Mouse (Mus musculus) stomach, embryonic 15.5 days (tissue): ENCODE data around the gene Zfp777. TPM values are rescaled to one million over a fixed set of nuclear protein-coding genes. Genes with fewer than 3 reads are reported as not detected.
A peak's percentile ranks its signal among the peaks of the same experiment; 100 is the strongest.

Experiments
- ATAC-seq: fragments of 200-750 bp; cut with Nextera tagmentation; 2 replicates; pipeline ENCODE4 v1.8.0; 2017; ENCODE audit warnings: low read depth, moderate number of reproducible peaks, moderate TSS enrichment; ENCODE audit not compliant: insufficient read depth, low FRiP score
- H3K27ac ChIP-seq: fragments of 300-500 bp; sonication (generic); 2 replicates; pipeline ENCODE4 v1.5.1; 2015; ENCODE audit warnings: mild to moderate bottlenecking, inconsistent platforms
- H3K27me3 ChIP-seq: fragments of 300-500 bp; sonication (generic); replicated peaks from 2 replicates; pipeline ENCODE4 v1.6.1; 2015; ENCODE audit warnings: inconsistent platforms
- H3K36me3 ChIP-seq: fragments of 300-500 bp; sonication (generic); 2 replicates; pipeline ENCODE4 v1.6.1; 2015; ENCODE audit warnings: inconsistent platforms
- H3K4me1 ChIP-seq: fragments of 300-500 bp; sonication (generic); 2 replicates; pipeline ENCODE4 v1.6.1; 2015; ENCODE audit warnings: inconsistent platforms
- H3K4me2 ChIP-seq: fragments of 300-500 bp; sonication (generic); 2 replicates; pipeline ENCODE4 v1.6.1; 2015; ENCODE audit warnings: mild to moderate bottlenecking, inconsistent platforms
- H3K4me3 ChIP-seq: fragments of 300-500 bp; sonication (generic); replicated peaks from 2 replicates; pipeline ENCODE4 v1.5.1; 2015; ENCODE audit warnings: inconsistent platforms
- H3K9ac ChIP-seq: fragments of 300-500 bp; sonication (generic); 2 replicates; pipeline ENCODE4 v1.6.1; 2015; ENCODE audit warnings: inconsistent platforms
- H3K9me3 ChIP-seq: fragments of 300-500 bp; sonication (generic); 2 replicates; pipeline ENCODE4 v1.6.1; 2016; ENCODE audit warnings: inconsistent platforms
- WGBS: fragments of 180-500 bp; shearing (Covaris S2); methylation state at CpG from one replicate; pipeline ENCODE4 v1.1.7; 2015; 5-methylcytosine and 5-hydroxymethylcytosine counted together
- polyA plus RNA-seq: library from polyadenylated mRNA; unstranded; fragments of >200 nt; fragmentation: Nextera tagmentation; extraction: Ambion mirVana; gene quantifications from 2 replicates; pipeline ENCODE4 v1.2.1, GENCODE M21; 2015

The Zfp777 gene
- polyA plus RNA-seq, 1 experiment from 2014 or later = 6.8 TPM

DNA sequence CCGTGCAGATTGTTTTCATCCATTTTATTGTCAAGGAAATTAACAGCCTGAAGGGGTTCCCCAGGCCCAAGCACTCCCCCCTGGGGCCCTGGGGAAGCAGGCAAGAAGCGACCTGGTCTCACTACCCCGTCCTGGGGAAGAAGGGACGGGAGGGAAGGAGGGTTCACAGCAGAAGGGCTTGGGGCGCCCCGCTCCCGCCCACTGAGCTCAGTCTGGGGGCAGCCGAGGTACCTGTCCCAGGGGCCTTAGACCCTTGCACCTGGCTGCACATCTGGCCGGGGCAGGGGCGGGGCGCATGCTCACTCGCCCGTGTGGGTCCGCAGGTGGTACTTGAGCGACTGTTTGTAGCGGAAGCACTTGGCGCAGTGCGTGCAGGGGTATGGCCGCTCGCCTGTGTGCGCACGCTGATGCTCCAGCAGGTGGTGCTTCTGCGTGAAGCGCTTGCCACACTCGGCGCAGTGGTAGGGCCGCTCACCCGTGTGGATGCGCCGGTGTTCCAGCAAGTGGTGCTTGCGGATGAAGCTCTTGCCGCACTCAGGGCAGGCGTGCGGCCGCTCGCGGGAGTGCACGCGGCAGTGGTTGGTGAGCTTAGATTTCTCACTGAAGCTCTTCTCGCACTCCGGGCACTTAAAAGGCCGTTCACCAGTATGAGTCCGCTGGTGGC, 24.2 kb downstream of the Zfp777 start:
- Histone ChIP-seq H3K9me3 (0 out of 2 replicates have a peak, but pooled peaks cover 3% of the 10 kb centered on the region), H3K9ac (no peak overlapping the region), H3K4me3 (no peak overlapping the region), H3K36me3 (peaks cover 65% of the 10 kb centered on the region), H3K4me2 (no peak overlapping the region), H3K27me3 (no peaks in the 10 kb centered on the region), H3K27ac (no peak overlapping the region), H3K4me1 (no peaks in the 10 kb centered on the region)
- no peak; the same call in 1 of the 2 replicates for ATAC-seq
- 87% methylated on average over 43 of the region's 43 CpGs for WGBS

DNA sequence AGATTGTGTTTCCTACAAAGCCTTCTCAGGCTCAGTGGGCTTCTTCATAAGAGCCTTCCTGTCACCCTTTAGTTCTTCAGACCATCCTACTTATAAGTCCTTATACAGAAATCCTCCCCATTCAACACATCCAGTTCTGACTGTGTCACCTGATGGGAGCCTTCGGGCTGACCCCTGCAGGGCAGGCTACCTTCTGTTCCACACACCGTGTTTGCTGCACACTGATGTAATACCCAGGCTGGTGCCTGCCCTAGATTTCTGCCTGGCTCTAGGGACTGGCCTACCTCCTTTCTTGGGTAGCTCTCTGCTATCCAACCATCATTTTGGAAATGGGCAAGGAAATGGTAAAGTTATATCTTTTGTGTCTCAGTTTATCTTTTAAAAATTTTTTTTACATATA, 26.0 kb downstream of the Zfp777 start:
- no peak overlapping the region for H3K27ac ChIP-seq
- no peaks in the 10 kb centered on the region for H3K4me1 ChIP-seq
- H3K36me3 ChIP-seq = peaks cover 52% of the 10 kb centered on the region
- H3K27me3 ChIP-seq = no peaks in the 10 kb centered on the region
- no peak overlapping the region for H3K4me2 ChIP-seq
- no peak overlapping the region for H3K4me3 ChIP-seq
- no peak for ATAC-seq
- WGBS = 84% methylated on average over 2 of the region's 2 CpGs
- H3K9me3 ChIP-seq = 0 out of 2 replicates have a peak, but pooled peaks cover 3% of the 10 kb centered on the region
- no peak overlapping the region for H3K9ac ChIP-seq

DNA sequence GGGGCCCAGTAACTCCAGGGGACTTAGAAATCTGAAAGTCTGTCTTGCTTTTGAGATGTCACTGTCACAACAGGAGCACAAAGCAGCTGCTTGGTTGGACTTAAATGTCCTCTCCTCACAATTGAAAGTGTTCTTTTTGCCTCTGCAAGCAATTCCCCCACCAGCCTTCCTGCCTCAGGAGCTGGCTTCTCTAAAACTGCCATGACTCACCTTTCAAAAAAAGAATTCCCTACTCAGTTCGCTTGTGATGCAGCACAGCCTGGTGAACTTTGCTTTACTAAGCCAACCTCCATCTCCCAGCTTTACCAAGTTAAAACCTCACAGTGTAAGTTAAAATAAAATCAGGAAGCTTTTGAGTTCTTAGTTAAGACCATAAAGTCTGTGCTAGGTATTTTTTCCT, 27.0 kb downstream of the Zfp777 start:
- Histone ChIP-seq H3K4me1 (no peaks in the 10 kb centered on the region), H3K36me3 (peaks cover 43% of the 10 kb centered on the region)
- WGBS = 61% methylated on average over 1 of the region's 1 CpGs

DNA sequence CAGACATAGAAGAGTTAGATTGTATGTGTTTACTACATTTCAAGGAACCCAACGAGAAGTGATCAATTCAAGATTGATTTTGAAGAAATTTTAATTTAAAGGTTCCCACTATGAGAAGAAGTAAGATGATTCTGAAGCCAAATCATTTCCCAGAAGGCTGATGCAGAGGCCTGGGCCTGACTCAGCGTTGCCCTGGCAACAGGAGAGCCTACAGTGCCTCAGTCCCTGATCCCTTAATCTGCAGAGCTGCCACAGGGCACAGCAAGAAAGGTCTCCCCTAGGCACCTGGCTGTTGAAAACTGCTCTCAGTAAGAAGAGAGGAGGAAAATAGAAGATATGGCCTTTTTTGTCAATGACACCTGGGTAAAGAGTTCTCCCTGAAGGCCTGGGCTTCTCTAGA, 28.7 kb downstream of the Zfp777 start:
- ATAC-seq = no peak
- Histone ChIP-seq H3K4me1 (no peaks in the 10 kb centered on the region), H3K36me3 (peaks cover 28% of the 10 kb centered on the region), H3K4me2 (no peak overlapping the region), H3K9ac (no peak overlapping the region), H3K27ac (no peak overlapping the region), H3K4me3 (no peak overlapping the region), H3K27me3 (no peaks in the 10 kb centered on the region), H3K9me3 (0 out of 2 replicates have a peak, but pooled peaks cover 1% of the 10 kb centered on the region)
- 77% methylated on average over 2 of the region's 2 CpGs for WGBS

More for the DNA sequence above, 27.0 kb downstream of the Zfp777 start:
- ATAC-seq = no peak
- Histone ChIP-seq H3K27ac (no peak overlapping the region), H3K9ac (no peak overlapping the region), H3K4me2 (no peak overlapping the region), H3K9me3 (0 out of 2 replicates have a peak, but pooled peaks cover 3% of the 10 kb centered on the region), H3K27me3 (no peaks in the 10 kb centered on the region), H3K4me3 (no peak overlapping the region)

DNA sequence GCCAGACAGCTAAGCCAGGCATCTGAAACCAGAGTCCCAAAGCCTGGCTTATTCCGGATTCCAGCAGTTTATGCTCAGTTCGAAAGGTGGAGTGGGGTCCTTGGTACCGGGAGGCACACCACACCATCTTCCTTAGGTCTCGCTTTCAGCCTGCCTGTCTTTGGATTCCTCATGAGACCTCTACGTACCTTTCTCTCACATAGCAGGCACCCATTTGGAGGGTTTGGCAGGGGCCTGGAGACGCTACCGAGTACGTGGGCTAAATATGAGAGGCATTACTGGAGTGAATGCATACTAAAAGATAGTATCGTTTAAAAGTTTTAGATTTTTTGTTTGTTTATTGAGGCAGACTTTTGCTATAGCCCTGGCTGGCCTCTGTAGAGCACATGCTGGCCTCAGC, 31.9 kb downstream of the Zfp777 start:
- no peaks in the 10 kb centered on the region for H3K4me1 ChIP-seq
- H3K36me3 ChIP-seq = 0 out of 2 replicates have a peak, but pooled peaks cover 2% of the 10 kb centered on the region
- ATAC-seq = no peak
- no peak overlapping the region for H3K9ac ChIP-seq
- H3K4me2 ChIP-seq = no peak overlapping the region; the same call in 1 of the 2 replicates
- H3K4me3 ChIP-seq = no peak overlapping the region
- H3K27ac ChIP-seq = peak overlapping the region; percentile 79
- no peaks in the 10 kb centered on the region for H3K27me3 ChIP-seq
- no peaks in the 10 kb centered on the region for H3K9me3 ChIP-seq
- WGBS = 93% methylated on average over 9 of the region's 9 CpGs

DNA sequence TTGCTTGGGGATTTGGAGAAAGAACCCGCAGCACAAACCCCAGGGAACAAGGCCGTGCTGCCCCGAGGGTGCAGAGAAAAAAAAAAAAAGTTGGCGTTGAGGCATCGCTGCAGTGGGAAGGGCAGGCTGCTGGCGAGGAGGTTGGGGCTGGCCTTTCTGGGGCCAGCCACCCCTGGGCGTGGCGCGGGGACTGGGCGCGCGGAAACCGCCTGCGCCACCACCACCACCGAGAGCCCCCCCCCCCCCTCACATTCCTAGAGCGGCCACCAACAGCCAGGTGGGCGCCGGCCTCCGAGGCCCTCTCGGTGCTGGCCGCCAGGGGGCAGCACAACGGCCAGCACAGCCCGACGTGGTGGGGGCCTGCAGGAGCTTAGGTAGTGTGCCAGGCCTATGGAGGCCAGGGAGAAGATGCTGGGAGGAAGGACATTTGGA, 32.6 kb downstream of the Zfp777 start:
- peak; percentile 93 for ATAC-seq
- Histone ChIP-seq H3K9me3 (no peaks in the 10 kb centered on the region), H3K27ac (peak overlapping the region; percentile 79), H3K4me1 (no peaks in the 10 kb centered on the region), H3K27me3 (no peaks in the 10 kb centered on the region), H3K36me3 (0 out of 2 replicates have a peak, but pooled peaks cover 2% of the 10 kb centered on the region), H3K4me3 (peak overlapping the region; percentile 35), H3K4me2 (peak overlapping the region; percentile 61), H3K9ac (no peak overlapping the region)
- under 1% methylated on average over 23 of the region's 24 CpGs for WGBS

DNA sequence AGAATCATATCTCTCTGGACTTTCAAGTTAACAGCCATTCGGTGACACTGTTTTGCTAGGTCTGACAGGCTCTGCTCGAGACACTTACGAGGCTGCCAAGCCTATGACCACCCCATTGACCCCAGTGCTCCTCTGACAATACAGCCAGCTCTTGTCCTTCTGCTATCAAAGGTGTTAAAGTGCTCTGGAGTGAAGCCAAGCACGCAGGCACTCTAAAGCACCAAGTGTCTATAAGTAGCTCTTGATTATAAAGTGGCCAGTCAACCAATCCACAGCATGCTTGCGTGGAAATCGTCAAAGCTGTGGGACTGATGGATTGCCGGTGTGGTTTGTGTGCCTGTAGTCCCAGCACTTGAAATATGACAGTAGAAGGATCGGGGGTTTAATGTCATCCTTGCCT, 38.0 kb downstream of the Zfp777 start:
- Histone ChIP-seq H3K27ac (no peak overlapping the region), H3K27me3 (no peaks in the 10 kb centered on the region), H3K4me1 (no peaks in the 10 kb centered on the region), H3K4me3 (no peak overlapping the region), H3K9ac (no peak overlapping the region), H3K4me2 (no peak overlapping the region), H3K9me3 (no peaks in the 10 kb centered on the region), H3K36me3 (no peaks in the 10 kb centered on the region)
- WGBS = 51% methylated on average over 8 of the region's 8 CpGs
- no peak for ATAC-seq

DNA sequence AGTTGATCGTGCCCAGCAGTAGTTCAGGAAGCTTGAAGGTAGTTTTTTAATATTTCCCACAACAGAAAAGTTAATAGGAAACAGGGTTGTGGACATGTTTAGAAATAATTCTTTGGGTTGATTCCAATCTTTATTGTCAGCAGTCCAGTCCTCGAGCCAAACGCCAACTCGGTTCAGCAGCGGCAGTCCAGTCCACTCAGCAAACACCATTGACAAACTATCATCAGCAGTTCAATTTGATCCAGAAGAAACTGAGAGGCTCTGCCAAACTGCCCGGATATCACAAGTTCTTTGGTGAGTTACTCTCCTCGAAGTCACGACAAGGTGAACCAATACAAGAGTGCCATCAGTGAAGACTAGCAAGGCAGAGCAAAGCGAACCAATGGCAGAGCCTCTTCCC, 53.0 kb downstream of the Zfp777 start:
- Histone ChIP-seq H3K9ac (no peak overlapping the region), H3K27me3 (no peaks in the 10 kb centered on the region), H3K4me1 (no peaks in the 10 kb centered on the region), H3K9me3 (no peaks in the 10 kb centered on the region), H3K27ac (no peak overlapping the region), H3K4me2 (no peak overlapping the region), H3K4me3 (no peak overlapping the region), H3K36me3 (no peaks in the 10 kb centered on the region)
- 85% methylated on average over 9 of the region's 9 CpGs for WGBS
- no peak for ATAC-seq

DNA sequence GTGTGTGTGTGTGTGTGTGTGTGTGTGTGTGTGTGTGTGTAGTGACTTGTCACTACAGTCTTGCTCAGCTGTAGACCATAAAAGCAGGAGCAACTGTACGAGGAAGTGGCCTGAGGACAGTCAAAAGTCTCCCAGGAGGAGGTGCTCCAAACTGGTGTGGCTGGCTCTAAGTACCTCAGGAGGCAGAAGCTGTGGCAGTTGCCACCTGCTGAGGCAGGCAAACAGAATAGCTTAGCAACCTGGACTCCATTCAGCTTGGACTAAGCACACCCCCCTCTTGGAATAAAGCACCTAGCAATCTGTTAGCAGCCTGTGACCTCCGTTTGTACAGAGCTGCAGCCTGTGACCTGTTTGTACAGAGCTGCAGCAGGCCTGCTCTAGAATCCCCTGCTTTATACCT, 64.8 kb downstream of the Zfp777 start:
- ATAC-seq = peak; percentile 22; the same call in 1 of the 2 replicates
- no peak overlapping the region for H3K4me3 ChIP-seq
- H3K4me2 ChIP-seq = no peak overlapping the region
- H3K9ac ChIP-seq = no peak overlapping the region
- no peaks in the 10 kb centered on the region for H3K9me3 ChIP-seq
- no peaks in the 10 kb centered on the region for H3K36me3 ChIP-seq
- H3K27me3 ChIP-seq = no peaks in the 10 kb centered on the region
- H3K4me1 ChIP-seq = no peaks in the 10 kb centered on the region
- no peak overlapping the region for H3K27ac ChIP-seq
- WGBS = 15% methylated on average over 2 of the region's 2 CpGs

DNA sequence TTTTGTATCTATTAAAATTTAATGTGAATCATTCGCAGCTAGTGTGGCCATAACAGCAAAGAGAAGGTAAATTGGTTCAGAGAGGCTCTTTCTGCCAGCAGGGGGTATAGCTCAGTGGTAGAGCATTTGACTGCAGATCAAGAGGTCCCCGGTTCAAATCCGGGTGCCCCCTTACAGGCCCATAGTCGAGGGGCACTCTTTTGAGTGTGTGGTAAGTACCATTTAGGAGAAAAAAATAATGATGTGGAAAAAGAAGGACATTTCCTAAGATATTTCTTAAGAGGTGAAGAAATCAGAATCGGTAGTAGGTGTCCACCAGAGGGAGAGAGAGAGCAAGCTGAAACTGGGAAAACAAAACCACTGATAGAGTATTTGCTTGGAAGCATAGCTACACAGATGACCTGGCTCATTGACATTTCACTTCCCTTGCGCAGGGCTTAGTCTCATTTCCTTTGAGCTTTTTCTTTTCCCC, 69.8 kb downstream of the Zfp777 start:
- WGBS = 15% methylated on average over 6 of the region's 6 CpGs
- Histone ChIP-seq H3K27ac (no peak overlapping the region), H3K4me1 (no peaks in the 10 kb centered on the region), H3K4me3 (no peak overlapping the region), H3K27me3 (no peaks in the 10 kb centered on the region), H3K9me3 (no peaks in the 10 kb centered on the region), H3K36me3 (no peaks in the 10 kb centered on the region), H3K4me2 (no peak overlapping the region), H3K9ac (no peak overlapping the region)
- peak; percentile 91 for ATAC-seq

DNA sequence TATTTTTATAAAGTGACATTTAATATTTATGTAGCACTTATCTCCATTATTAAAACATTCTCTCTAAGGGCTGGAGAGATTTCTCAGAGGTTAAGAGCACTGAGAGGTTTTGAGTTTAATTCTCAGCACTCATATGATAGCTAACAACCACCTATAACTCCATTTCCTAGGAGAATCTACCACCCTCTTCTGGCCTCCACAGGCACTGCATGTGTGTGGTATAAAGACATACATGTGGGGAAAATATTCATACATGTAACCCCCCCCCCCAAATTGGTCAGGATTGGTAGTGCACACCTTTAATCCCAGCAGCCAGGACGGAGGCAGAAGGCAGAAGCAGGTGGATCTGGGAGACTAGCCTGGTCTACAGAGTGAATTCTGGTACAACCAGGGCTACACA, 74.1 kb downstream of the Zfp777 start:
- H3K4me2 ChIP-seq = no peak overlapping the region
- H3K36me3 ChIP-seq = no peaks in the 10 kb centered on the region
- ATAC-seq = no peak
- H3K27ac ChIP-seq = no peak overlapping the region
- H3K4me3 ChIP-seq = no peak overlapping the region
- H3K4me1 ChIP-seq = no peaks in the 10 kb centered on the region
- WGBS = 78% methylated on average over 1 of the region's 1 CpGs
- H3K9me3 ChIP-seq = no peaks in the 10 kb centered on the region
- no peaks in the 10 kb centered on the region for H3K27me3 ChIP-seq
- no peak overlapping the region for H3K9ac ChIP-seq
